Mouse (Mus musculus): ENCODE results near the gene Polr2h.

Gene Polr2h

GRCm38 (mm10) chr16:20723247-20723646 is 5.8 kb downstream of the Polr2h start:
- DNase-seq, result no peak

- DNase-seq, result peak; percentile 4
Observed at GRCm38 (mm10) chr16:20724338-20724748, 6.9 kb downstream of the Polr2h start.

DNA sequence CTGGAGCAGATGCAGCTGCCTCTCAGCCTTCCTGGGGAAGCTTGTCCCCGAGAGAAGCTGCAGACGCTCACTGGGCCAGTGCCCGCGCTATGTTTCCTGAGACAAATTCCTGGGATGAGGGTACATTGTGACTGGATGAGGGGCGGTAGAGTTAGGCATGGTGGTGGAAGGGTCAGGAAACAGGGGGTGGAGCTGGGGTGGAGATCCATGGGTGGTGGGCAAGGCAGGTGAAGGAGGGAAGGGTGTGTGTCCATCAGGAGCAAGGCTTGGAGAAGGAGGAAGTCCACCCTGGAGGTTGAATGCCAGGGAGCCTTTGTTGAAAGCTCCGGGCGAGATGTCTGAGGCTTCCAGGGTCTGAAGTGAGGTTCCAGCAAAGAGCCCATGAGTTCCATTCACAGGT is 7.9 kb downstream of the Polr2h start:
- no peak for DNase-seq

GRCm38 (mm10) chr16:20725750-20726149 is 8.3 kb downstream of the Polr2h start:
- no peak for DNase-seq

GRCm38 (mm10) chr16:20726384-20726783 is 8.9 kb downstream of the Polr2h start:
- no peak for DNase-seq

GRCm38 (mm10) chr16:20730293-20730711 is 12.8 kb downstream of the Polr2h start:
- DNase-seq, result no peak

GRCm38 (mm10) chr16:20731688-20732087 is 14.2 kb downstream of the Polr2h start:
- no peak for DNase-seq

GRCm38 (mm10) chr16:20732251-20732924 is 14.9 kb downstream of the Polr2h start:
- DNase-seq, result no peak

DNA sequence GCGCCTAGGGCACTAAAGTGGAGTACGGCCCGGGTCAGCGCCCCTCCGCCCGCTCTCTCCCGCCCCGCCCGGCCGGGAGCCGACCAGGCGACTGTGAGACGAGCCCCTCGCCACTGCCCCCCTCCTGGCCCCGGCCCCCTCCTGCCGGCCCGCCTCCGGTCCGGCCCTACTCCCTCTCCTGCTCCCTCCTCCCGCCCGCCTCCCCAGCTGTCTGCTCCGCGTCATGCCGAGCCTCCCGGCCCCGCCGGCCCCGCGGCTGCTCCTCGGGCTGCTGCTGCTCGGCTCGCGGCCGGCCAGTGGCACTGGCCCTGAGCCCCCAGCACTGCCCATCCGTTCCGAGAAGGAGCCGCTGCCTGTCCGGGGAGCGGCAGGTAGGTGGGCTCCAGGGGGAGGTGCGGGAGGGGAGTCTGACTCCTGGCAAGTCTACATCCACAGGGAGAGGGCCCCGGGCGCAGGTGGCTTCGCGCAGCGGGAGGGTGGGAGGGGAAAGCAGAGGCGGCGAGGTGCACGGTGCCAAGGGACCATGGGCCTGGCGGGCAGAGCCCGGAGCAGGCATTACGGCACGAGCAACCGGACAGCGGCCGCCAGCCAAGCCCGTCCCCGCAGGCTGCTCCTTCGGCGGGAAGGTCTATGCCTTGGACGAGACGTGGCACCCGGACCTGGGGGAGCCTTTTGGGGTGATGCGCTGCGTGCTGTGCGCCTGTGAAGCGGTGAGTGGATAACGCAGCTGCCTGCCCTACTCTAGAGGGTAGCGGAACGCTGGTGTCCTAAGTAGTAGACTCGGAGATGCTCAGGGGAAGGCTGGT is 15.7 kb downstream of the Polr2h start, which contains the start of gene Chrd:
Gene Chrd (plus strand): TSS at position 203 of the 806 bp plus-strand sequence.
- peak; percentile 76 for DNase-seq

DNA sequence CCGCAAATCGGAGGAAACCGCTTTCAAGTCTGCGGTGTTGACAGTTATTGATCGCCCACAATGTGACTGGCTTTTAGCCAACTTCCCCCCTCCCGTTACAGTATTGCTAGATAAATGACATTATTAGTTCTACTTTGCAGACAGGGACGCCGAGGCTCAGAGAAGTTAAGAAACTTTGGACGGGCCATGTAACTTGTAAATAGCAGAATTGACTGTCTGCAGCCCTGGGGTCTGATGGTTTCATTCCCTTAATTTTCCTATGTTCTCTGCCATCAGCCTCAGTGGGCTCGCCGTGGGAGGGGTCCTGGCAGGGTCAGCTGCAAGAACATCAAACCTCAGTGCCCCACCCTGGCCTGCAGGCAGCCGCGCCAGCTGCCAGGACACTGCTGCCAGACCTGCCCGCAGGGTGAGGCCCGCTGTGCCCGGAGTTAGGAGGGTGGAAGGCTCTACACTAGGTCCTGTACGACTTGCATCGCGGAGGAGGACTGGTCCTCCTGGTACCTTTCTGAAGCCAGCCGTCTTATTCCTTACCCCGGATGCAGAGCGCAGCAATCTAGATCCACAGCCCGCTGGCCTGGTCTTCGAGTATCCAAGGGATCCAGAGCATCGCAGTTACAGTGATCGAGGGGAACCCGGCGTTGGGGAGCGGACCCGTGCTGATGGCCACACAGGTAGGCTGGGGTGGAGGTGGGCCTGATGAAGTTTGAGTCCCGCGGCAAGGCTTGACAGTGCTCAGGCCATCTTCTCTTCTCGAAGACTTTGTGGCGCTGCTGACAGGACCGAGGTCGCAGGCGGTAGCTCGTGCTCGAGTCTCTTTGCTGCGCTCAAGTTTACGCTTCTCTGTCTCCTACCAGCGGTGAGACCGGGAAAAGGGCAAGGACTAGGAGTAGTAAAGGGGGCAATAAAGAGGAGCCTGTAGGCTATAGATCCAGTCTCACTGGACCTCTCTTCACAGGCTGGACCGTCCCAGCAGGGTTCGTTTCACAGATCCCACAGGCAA is 16.6 kb downstream of the Polr2h start, which contains the start of gene Thpo:
Gene Thpo (minus strand): TSS at position 781 of the 1,000 bp plus-strand sequence.
- no peak for DNase-seq

- DNase-seq, result no peak
Observed at GRCm38 (mm10) chr16:20735651-20736050, 18.2 kb downstream of the Polr2h start.

- DNase-seq, result no peak
Observed at GRCm38 (mm10) chr16:20736168-20736567, 18.7 kb downstream of the Polr2h start.

- DNase-seq, result no peak
Observed at GRCm38 (mm10) chr16:20736823-20737222, 19.4 kb downstream of the Polr2h start.

DNA sequence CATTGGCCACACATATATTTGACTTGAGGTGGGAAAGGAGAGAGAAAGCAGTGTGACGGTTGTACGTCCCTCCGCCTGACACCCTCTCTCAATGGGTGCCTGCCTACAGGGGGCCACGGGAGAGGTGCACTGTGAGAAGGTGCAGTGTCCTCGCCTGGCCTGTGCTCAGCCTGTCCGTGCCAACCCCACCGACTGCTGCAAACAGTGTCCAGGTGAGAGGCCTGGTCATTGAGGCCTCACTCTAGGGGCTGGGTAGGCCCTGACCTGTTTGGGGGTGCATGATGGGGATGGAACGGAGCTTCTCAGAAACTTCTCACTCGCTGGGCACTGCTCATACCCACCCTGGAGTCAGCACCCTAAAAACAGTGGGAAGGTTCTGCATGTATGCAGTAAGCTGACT is 22.4 kb downstream of the Polr2h start:
- no peak for DNase-seq

DNA sequence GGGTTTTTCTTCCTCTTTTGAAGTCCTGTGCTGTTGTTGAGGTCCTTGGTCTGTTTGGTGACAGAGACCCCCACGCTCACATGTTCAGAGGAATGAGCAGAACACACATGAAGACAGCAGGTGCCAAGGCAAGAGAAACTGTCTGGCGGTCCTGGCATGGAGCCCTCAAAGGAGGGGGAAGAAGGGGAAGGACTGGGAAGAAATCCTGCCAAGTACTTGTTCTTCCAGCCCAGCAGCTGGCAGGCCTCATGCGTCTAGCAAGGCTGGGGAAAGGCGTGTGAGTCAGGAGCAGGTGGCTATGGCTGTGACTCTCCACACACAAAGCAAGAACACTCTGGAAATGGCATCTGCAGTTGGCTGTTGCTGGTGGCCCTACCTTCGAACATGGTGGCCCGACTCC is 29.2 kb downstream of the Polr2h start:
- no peak for DNase-seq

GRCm38 (mm10) chr16:20750518-20750917 is 33.1 kb downstream of the Polr2h start:
- no peak for DNase-seq

GRCm38 (mm10) chr16:20756052-20756451 is 38.6 kb downstream of the Polr2h start:
- DNase-seq, result no peak

DNA sequence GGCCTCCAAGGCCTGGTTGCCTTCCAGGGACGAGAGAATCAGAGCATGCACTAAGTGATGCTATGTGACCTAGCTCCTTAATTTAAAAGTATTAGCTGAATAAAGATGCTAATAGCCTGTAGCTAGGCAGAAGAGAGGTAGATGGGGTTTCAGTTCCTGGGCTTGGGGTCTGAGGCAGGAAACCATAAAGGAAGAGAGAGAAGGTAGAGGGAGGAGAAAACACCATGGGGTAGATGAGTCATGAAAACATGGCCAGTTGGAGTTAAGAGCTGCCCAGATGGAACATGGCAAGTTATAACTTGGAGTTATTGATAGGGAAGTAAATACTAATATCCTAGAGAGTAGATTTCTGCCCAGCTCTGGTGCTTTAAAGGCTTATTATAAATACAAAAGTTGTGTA is 39.9 kb downstream of the Polr2h start:
- DNase-seq, result no peak

DNA sequence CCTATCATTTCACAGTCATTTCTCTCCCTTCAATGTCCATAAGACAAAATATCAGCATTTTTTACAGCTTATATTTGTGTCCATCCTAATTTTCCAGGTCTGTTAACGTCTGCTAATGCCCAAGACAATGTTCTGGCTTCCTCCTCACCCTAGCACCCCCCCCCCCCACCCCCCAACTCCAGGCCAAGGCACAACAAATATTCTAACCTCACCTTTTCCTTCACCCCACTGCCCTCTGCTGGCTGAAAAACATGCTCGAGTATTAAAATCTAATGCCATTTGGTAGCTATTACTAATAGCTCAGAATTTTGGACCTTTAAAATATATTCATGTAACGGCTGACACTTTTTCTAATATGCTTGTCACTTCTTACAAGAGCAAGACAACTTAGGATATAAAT is 44.2 kb downstream of the Polr2h start:
- DNase-seq, result peak; percentile 73

- peak; percentile 31 for DNase-seq
Observed at GRCm38 (mm10) chr16:20765244-20765643, 47.8 kb downstream of the Polr2h start.

Measured in cerebellum, adult 8-10 months (tissue).